Mouse (Mus musculus): ENCODE data around the gene Psen2.

GRCm38 (mm10) chr1:180185877-180186276 lies 77.4 kb downstream of the Psen2 start:
- TF ChIP-seq CHD2 (IDR thresholded peaks at IDR 0.05; ENCODE audit: low read depth, low read length) (no peak), MAFK (IDR thresholded peaks at IDR 0.05; ENCODE audit: insufficient read depth, low read depth, low read length) (no peak), ZC3H11A (IDR thresholded peaks at IDR 0.05; ENCODE audit: borderline replicate concordance, low read depth, low read length) (no peak)

Measured in ES-E14 (cell line).